Mouse (Mus musculus) layer of hippocampus, adult 18-20 months (tissue): ENCODE data around the gene Tnk2. TPM values are rescaled to one million over a fixed set of nuclear protein-coding genes. Genes with fewer than 3 reads are reported as not detected.

Experiments
- DNase-seq, 2 experiments: peaks; one replicate each; pipeline ENCODE4 v3.0.0; 2022; ENCODE audit warnings: low spot score in 2 of 2
- total RNA-seq, 2 experiments: library from RNA; stranded (reverse); gene quantifications; 2 replicates each; pipeline ENCODE4 v1.2.3; 2021

Gene Tnk2
- total RNA-seq, 2 experiments from 2014 or later = 227 to 233 TPM

- no peak for DNase-seq
Observed at GRCm38 (mm10) chr16:32708457-32709033, 64.9 kb downstream of the Tnk2 start.

GRCm38 (mm10) chr16:32709116-32709515 lies 65.4 kb downstream of the Tnk2 start:
- DNase-seq = no peak

GRCm38 (mm10) chr16:32710426-32711070 lies 66.9 kb downstream of the Tnk2 start:
- no peak for DNase-seq

- DNase-seq = no peak
Observed at GRCm38 (mm10) chr16:32712202-32712601, 68.5 kb downstream of the Tnk2 start.

- DNase-seq = no peak
Observed at GRCm38 (mm10) chr16:32713556-32713955, 69.9 kb downstream of the Tnk2 start.

GRCm38 (mm10) chr16:32715364-32715763 lies 71.7 kb downstream of the Tnk2 start:
- no peak for DNase-seq

GRCm38 (mm10) chr16:32723163-32723562 lies 79.5 kb downstream of the Tnk2 start:
- no peak for DNase-seq

- DNase-seq = no peak
Observed at GRCm38 (mm10) chr16:32723767-32724166, 80.1 kb downstream of the Tnk2 start.

- no peak for DNase-seq
Observed at GRCm38 (mm10) chr16:32724259-32724658, 80.6 kb downstream of the Tnk2 start.

- DNase-seq = no peak
Observed at GRCm38 (mm10) chr16:32726501-32726900, 82.8 kb downstream of the Tnk2 start.

- no peak for DNase-seq
Observed at GRCm38 (mm10) chr16:32728240-32728639, 84.6 kb downstream of the Tnk2 start.

GRCm38 (mm10) chr16:32728730-32729129 lies 85.1 kb downstream of the Tnk2 start:
- no peak for DNase-seq

Other genes with a start within 250 kb of the Tnk2 start
- not detected for gene Tm4sf19, start 243.4 kb upstream of the Tnk2 start, total RNA-seq
- gene Tctex1d2, start 224.2 kb upstream of the Tnk2 start, total RNA-seq = 10 to 100 TPM; 11.9 to 15.5 TPM
- gene Pcyt1a, start 213.0 kb upstream of the Tnk2 start, total RNA-seq = 10 to 100 TPM; 31.0 to 36.9 TPM
- not detected for gene Slc51a, start 156.0 kb upstream of the Tnk2 start, total RNA-seq
- gene Zdhhc19, start 147.6 kb upstream of the Tnk2 start, total RNA-seq = not detected
- gene Tfrc, start 35.0 kb upstream of the Tnk2 start, total RNA-seq = 10 to 100 TPM; 37.3 to 43.2 TPM
- gene Muc4, start 92.0 kb downstream of the Tnk2 start, total RNA-seq = not detected
- not detected for gene Muc20, start 153.6 kb downstream of the Tnk2 start, total RNA-seq
- not detected for gene Smbd1, start 166.6 kb downstream of the Tnk2 start, total RNA-seq
- gene Fyttd1, start 233.6 kb downstream of the Tnk2 start, total RNA-seq = 100 to 1,000 TPM; 108 to 113 TPM
- 10 to 100 TPM; 56.7 to 57.1 TPM for gene Rubcn, start 233.9 kb downstream of the Tnk2 start, total RNA-seq